Mouse (Mus musculus) monocyte, adult 59 days (primary cell): ENCODE results near the gene Slc1a2. TPM values are rescaled to one million over a fixed set of nuclear protein-coding genes. Genes with fewer than 3 reads are reported as not detected.

Experiments used
- total RNA-seq, 2 experiments: library from RNA; stranded (reverse); gene quantifications; one replicate each; pipeline ENCODE4 v1.2.4; 2023

Gene Slc1a2
- total RNA-seq = 1 to 10 TPM; 1.2 to 5.2 TPM

GRCm38 (mm10) chr2:102658163-102658660 is at the start of gene Slc1a2:
Gene Slc1a2 (plus strand): TSS chr2:102658659.

Other genes starting within 250 kb of the Slc1a2 start
- 1 to 10 TPM; 1.2 to 1.5 TPM for gene Fjx1, start 206.2 kb upstream of the Slc1a2 start, total RNA-seq
- gene Pamr1, start 108.6 kb upstream of the Slc1a2 start, total RNA-seq = under 1 TPM in 1 of 2 experiments, not detected in 1; 0.97 TPM
- 1,000 to 10,000 TPM; 1,060 to 1,087 TPM for gene Cd44, start 243.0 kb downstream of the Slc1a2 start, total RNA-seq